Mouse (Mus musculus) kidney, adult 2 months (tissue): ENCODE results near the gene Cst7. TPM values are rescaled to one million over a fixed set of nuclear protein-coding genes. Genes with fewer than 3 reads are reported as not detected.
A peak's percentile ranks its signal among the peaks of the same experiment; 100 is the strongest.
"Not testable (repeated sequence)": the region's sequence is repeated elsewhere in the genome, so short reads cannot be mapped to it uniquely, and the experiment has no call there.

ENCODE experiments used
- DNase-seq: peaks from one replicate; pipeline ENCODE4 v3.0.0; 2021
- H3K27ac ChIP-seq: fragments of 200-500 bp; 2 replicates; pipeline ENCODE4 v1.5.1; 2012; ENCODE audit warnings: low read depth, low read length, control low read depth, inconsistent platforms; ENCODE audit not compliant: insufficient read depth
- H3K27me3 ChIP-seq: fragments of 200-500 bp; replicated peaks from 2 replicates; pipeline ENCODE4 v1.6.1; 2012; ENCODE audit warnings: mild to moderate bottlenecking, moderate library complexity, low read length, inconsistent platforms; ENCODE audit not compliant: control insufficient read depth, insufficient read depth
- H3K36me3 ChIP-seq: fragments of 200-500 bp; 2 replicates; pipeline ENCODE4 v1.6.1; 2012; ENCODE audit warnings: mild to moderate bottlenecking, moderate library complexity, low read length, inconsistent platforms; ENCODE audit not compliant: control insufficient read depth, insufficient read depth
- H3K4me1 ChIP-seq: fragments of 200-500 bp; 2 replicates; pipeline ENCODE4 v1.6.1; 2011; ENCODE audit warnings: low read length; ENCODE audit not compliant: control insufficient read depth, insufficient read depth
- H3K4me3 ChIP-seq: fragments of 200-500 bp; 2 replicates; pipeline ENCODE4 v1.5.1; 2011; ENCODE audit warnings: mild to moderate bottlenecking, low read depth, low read length, control low read depth; ENCODE audit not compliant: insufficient read depth
- CTCF ChIP-seq: fragments of 200-500 bp; conservative IDR thresholded peaks from 2 replicates; pipeline ENCODE4 v1.5.1; 2011; ENCODE audit warnings: low read depth, mild to moderate bottlenecking, control low read depth, low read length, moderate library complexity, mixed read lengths; ENCODE audit not compliant: insufficient read depth, insufficient read length
- POLR2A ChIP-seq: fragments of 200-500 bp; IDR thresholded peaks from one replicate; pipeline ENCODE4 v1.6.1; 2011; ENCODE audit warnings: low read depth, low read length, control low read depth
- WGBS: fragments of 180-500 bp; shearing (Covaris S2); methylation state at CpG from one replicate; pipeline ENCODE4 v1.1.7; 2018; 5-methylcytosine and 5-hydroxymethylcytosine counted together
- polyA plus RNA-seq: library from polyadenylated mRNA; depleted of rRNA; stranded (reverse); fragments of >200 nt; gene quantifications from 2 replicates; pipeline ENCODE4 v1.2.3, GENCODE M21; 2012; rRNA removed

The Cst7 gene
- 0.22 and 1.3 TPM in 2 replicates for polyA plus RNA-seq

- no peak for DNase-seq
- 71% methylated on average over 11 of the region's 11 CpGs for WGBS
Measured at GRCm38 (mm10) chr2:150569847-150570590, at the start of gene Cst7. Gene Cst7 (plus strand): TSS chr2:150570415.

GRCm38 (mm10) chr2:150525703-150526207 lies 44.5 kb upstream of the Cst7 start:
- H3K4me1 ChIP-seq, result 0 out of 2 replicates have a peak, but pooled peaks cover 2% of the 10 kb centered on the region
- TF ChIP-seq CTCF, result no peak
- TF ChIP-seq POLR2A, result no peak
- DNase-seq, result no peak
- WGBS, result 3% methylated on average over 42 of the region's 42 CpGs
- H3K36me3 ChIP-seq, result no peaks in the 10 kb centered on the region
- H3K4me3 ChIP-seq, result no peak overlapping the region
- no peaks in the 10 kb centered on the region for H3K27me3 ChIP-seq
- H3K27ac ChIP-seq, result no peak overlapping the region

More at GRCm38 (mm10) chr2:150569847-150570590, at the start of gene Cst7:
- Histone ChIP-seq H3K4me3 (no peak within 1 kb of the TSS), H3K4me1 (no peaks in the 10 kb centered on the region), H3K27me3 (no peaks in the 10 kb centered on the region), H3K27ac (no peak within 1 kb of the TSS), H3K36me3 (no peaks in the 10 kb centered on the region)
- TF ChIP-seq CTCF, result no peak
- no peak for TF ChIP-seq POLR2A

DNA sequence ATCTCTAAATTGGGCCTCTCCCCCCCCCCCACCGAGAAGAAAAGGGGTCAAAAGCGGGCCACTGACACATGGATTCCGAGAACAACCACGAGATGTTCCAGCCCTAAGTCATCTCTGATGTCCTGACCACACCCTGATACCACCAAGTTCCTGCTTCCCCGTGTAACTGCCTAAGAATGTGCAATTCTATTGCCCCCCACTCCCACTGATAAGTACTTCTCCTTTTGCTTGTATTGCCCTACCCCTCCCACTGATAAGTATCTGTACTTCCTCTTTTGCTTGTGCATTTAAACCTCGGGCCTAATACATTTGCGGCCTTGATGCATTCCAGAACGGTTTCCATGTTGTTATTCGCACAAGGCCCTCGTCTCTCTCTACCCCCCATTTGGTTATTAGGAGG lies 20.6 kb upstream of the Cst7 start:
- WGBS, result 79% methylated on average over 10 of the region's 10 CpGs
- not testable (repeated sequence) for H3K4me1 ChIP-seq, H3K27me3 ChIP-seq, H3K36me3 ChIP-seq, H3K4me3 ChIP-seq, H3K27ac ChIP-seq, DNase-seq

DNA sequence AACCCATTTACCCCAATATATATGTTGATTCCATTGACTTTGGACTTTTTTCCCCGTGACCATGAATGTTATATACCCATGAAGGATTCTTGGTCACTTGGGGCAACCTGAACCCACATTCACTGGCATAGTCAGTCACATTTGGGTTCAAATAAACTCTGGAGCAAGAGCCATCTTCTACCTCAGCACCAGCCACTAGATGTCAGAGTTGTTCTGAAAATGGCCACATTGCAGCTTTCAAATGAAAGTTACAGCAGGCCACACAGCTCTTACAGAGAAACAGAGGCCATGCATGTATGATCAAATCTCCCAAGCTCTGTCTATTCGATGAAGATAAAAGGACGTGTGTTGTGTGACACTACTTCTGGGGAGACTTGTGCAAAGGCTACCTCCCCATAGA lies 11.6 kb upstream of the Cst7 start:
- H3K27ac ChIP-seq, result no peak overlapping the region
- H3K4me3 ChIP-seq, result no peak overlapping the region
- no peaks in the 10 kb centered on the region for H3K36me3 ChIP-seq
- DNase-seq, result peak; percentile 46
- no peaks in the 10 kb centered on the region for H3K27me3 ChIP-seq
- H3K4me1 ChIP-seq, result no peaks in the 10 kb centered on the region
- TF ChIP-seq POLR2A (no peak), CTCF (peak; percentile 30; the same call in 1 of the 2 replicates)
- WGBS, result 43% methylated on average over 3 of the region's 3 CpGs

- DNase-seq, result no peak
- Histone ChIP-seq H3K4me1 (no peaks in the 10 kb centered on the region), H3K36me3 (no peaks in the 10 kb centered on the region), H3K4me3 (no peak overlapping the region), H3K27ac (no peak overlapping the region), H3K27me3 (no peaks in the 10 kb centered on the region)
- WGBS, result 53% methylated on average over 2 of the region's 2 CpGs
- TF ChIP-seq POLR2A, result no peak
- no peak for TF ChIP-seq CTCF
Measured at GRCm38 (mm10) chr2:150567051-150567450, 3.2 kb upstream of the Cst7 start.

- Histone ChIP-seq H3K36me3 (no peaks in the 10 kb centered on the region), H3K27ac (no peak overlapping the region), H3K4me1 (no peaks in the 10 kb centered on the region), H3K27me3 (no peaks in the 10 kb centered on the region), H3K4me3 (no peak overlapping the region)
- 90% methylated on average over 2 of the region's 2 CpGs for WGBS
- TF ChIP-seq POLR2A (no peak), CTCF (no peak)
- DNase-seq, result no peak
Measured at GRCm38 (mm10) chr2:150570761-150571160, 546 bp downstream of the Cst7 start.

- Histone ChIP-seq H3K4me1 (no peaks in the 10 kb centered on the region), H3K27me3 (no peaks in the 10 kb centered on the region), H3K27ac (no peak overlapping the region), H3K36me3 (no peaks in the 10 kb centered on the region), H3K4me3 (no peak overlapping the region)
- DNase-seq, result no peak
- TF ChIP-seq POLR2A, result no peak
- TF ChIP-seq CTCF, result no peak
- WGBS, result 95% methylated on average over 3 of the region's 3 CpGs
Measured at GRCm38 (mm10) chr2:150572463-150572862, 2.2 kb downstream of the Cst7 start.
